Mouse (Mus musculus): ENCODE results near the gene Dnali1.

DNA sequence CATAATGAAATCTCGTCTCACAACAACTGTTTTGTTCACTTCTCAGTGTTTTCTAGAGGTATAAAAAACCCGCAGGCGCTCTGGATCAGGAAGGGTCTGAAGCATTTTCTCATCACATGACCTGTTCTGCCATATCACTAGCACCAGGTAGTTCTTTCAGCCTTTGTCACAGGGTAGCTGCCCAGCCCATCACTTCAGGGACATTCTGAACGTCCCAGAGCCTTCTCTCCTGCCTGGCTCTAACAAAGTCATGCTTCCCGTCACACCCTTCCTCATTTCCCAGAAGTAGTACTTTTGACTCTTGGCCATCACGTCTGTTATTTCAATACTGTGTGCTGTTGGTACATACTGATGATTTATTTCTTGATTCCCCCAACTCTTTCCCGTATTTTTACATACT is 21.0 kb downstream of the Dnali1 start:
- TF ChIP-seq CTCF (IDR thresholded peaks at IDR 0.05; ENCODE audit: extremely low read depth, insufficient read depth, low read length) (no peak), POLR2A (IDR thresholded peaks at IDR 0.05; ENCODE audit: extremely low read depth, insufficient read depth, low read length) (no peak)

All from cortical plate, adult 2 months (tissue).